Mouse (Mus musculus) mouse trophoblast stem cell (cell line): ENCODE results near the gene Olfr1153.

Source experiments
- in situ Hi-C, 2 experiments: fragments of 300-500 bp; cut with MseI, MboI; formaldehyde crosslinking; loops; 2 replicates in 1 of 2; 3 replicates in 1 of 2; pipeline ENCODE4 v1.15.1; 2025

The Olfr1153 gene

GRCm38 (mm10) chr2:87894662-87895061 lies at the start of gene Olfr1153:
Gene Olfr1153, plus strand, starts transcription at chr2:87894962.
- in situ Hi-C loops = no loop called here

GRCm38 (mm10) chr2:87855562-87855961 lies 39.2 kb upstream of the Olfr1153 start, which contains the start of gene Olfr1151:
Gene Olfr1151, plus strand, starts transcription at chr2:87855862.
- in situ Hi-C loops = no loop called here

GRCm38 (mm10) chr2:87866192-87866591 lies 28.6 kb upstream of the Olfr1153 start, which contains the start of gene Olfr1152:
Gene Olfr1152, plus strand, starts transcription at chr2:87866492.
- in situ Hi-C loops = no loop called here

GRCm38 (mm10) chr2:87905066-87905465 lies 10.3 kb downstream of the Olfr1153 start, which contains the start of gene Olfr1154:
Gene Olfr1154, minus strand, starts transcription at chr2:87905166.
- in situ Hi-C loops = no loop called here

- in situ Hi-C loops = no loop called here
These were observed 50.3 kb downstream of the Olfr1153 start, which contains the start of gene Olfr1155 for GRCm38 (mm10) chr2:87945037-87945436. Gene Olfr1155, minus strand, starts transcription at chr2:87945137.
